Mouse (Mus musculus): ENCODE measurements at regions not wholly inside any gene's neighbourhood (a gene's known extent, or its start where the extent isn't known, plus 50 kb on each side); places are given as distances from the start of the nearest gene placed in this dataset.

DNA sequence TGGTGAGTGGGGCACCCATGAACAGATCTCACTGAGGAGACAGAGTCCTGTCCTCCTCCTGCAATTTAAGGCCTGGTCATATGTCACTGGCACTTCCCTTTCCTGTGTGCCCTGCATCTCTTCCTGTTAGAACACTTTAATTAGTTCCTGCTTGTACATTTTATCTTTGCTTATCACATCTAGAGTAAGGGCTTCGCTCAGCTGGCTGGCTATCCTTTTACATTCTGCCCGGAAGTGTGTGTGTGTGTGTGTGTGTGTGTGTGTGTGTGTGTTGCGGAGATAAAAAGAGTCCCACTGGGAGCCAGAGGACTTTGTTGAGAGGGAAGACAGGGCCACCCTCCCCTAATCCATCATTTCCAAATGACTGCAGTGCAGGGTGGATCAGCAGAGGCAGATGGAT, 238.6 kb downstream of the Gadd45g start:
- no peak for DNase-seq (ENCODE audit: low spot score in 2 of 2)

DNA sequence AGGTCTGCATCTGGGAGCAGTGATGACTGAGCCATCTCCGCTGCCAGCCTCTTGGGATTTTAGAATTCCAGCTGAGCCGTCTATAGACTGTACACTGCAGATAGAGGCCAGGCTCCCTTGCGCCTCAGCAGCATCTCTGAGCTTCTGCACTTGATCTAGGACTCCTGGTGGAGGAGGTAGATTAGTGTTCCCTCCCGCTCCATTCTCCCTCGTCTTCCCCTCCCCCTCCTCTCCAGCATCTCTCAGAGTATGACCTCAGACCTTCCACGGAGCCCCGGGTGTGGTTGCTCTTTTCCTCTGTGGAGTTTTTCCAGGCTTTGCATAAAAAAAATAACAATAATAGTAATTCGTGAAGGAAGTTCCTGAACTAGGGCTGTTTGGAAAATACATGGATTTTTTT, 241.8 kb downstream of the Gadd45g start:
- no peak for DNase-seq (ENCODE audit: low spot score in 2 of 2)

DNA sequence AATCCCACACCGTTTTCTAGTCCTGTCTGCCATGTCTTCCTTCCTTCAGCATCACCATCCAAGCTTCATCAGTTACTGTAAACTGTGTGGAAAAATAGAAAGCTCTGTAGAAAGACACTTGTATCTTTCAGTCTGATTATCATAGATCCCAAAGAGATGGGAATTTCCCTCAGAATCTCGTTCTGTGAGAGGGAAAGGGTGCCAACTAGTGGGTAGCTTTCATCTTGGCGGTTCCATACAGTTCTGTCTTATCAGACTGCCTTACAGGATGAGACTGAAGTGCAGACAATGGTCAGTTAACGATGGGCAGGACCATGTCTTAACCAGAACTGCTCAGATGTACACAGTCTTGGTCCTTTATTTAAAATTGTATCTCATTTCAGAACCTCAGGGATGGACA, 243.9 kb downstream of the Gadd45g start:
- no peak for DNase-seq (ENCODE audit: low spot score in 2 of 2)

DNA sequence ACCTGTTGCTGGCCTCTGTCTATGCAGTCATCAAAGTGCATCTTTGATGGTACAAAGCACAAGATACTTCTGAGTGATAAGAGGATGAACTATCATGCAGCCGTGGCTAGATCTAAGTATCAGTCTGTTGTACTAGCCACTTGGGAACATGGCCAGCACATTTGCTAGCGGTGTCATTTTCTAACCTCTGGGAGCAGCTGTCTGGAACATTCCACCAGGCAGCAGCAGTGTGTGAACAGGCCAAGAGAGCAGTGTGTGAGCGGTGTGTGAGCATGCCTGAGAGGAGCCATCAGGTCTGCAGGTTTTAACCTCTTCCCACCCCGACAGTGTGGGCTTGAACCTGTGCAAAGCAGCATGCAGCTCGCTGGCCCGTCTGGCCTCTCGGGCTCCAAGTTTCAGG, 248.3 kb downstream of the Gadd45g start:
- DNase-seq (ENCODE audit: low spot score in 2 of 2): no peak

DNA sequence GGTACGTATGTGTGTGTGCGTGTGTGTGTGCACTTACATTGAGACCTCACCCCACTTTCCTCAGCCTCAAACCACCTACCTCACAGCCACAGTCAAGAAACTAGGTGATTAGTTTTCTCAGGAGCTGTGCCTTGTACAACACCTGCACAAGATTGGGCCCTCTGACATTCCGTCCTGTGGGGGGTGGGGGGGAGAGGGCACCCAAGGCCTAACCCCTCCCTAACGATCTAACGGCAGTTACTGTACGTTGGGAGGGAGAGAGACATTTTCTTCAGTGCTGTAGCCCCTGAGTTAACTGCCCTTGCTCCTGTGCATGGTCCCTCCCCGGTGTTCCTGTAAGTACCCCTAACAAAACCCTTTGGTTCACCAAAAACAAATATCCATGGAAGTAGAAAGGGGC, 250.0 kb downstream of the Gadd45g start:
- DNase-seq (ENCODE audit: low spot score in 2 of 2): no peak

GRCm38 (mm10) chr13:52105989-52106642, 259.6 kb downstream of the Gadd45g start:
- DNase-seq (ENCODE audit: low spot score in 2 of 2): no peak

DNA sequence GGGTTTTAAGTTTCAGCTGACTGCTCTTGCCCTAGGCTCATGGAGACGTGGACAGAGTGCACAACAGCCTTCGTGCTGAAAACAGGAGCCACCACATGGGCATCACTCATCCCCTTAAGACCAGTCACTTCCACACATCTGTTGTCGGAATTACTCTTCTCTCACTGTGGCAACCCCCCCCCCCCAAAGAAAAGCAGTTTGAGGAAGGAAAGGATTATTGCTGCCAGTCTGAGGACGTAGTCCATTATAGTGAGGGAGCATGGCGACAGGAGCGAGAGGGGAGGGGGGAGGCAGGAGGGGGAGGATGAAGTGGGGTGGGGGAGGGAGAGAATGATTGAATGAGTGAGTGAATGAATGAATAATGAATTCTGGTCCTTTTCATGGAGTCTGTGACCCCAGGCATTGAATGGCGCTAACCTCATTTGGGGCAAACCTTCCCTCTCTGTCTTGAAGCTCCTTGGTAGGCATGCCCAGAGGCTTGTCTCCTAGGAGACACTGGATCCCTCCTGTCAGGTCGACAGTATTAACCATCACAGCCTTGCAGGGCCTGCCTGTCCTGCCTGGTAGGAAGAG, 262.0 kb downstream of the Gadd45g start:
- no peak for DNase-seq (ENCODE audit: low spot score in 2 of 2)

- DNase-seq (ENCODE audit: low spot score in 2 of 2): peak in 1 of 2 experiments; percentile 11
These were observed 262.7 kb downstream of the Gadd45g start for GRCm38 (mm10) chr13:52109039-52109759.

GRCm38 (mm10) chr13:52110750-52111149, 264.3 kb downstream of the Gadd45g start:
- no peak for DNase-seq (ENCODE audit: low spot score in 2 of 2)

GRCm38 (mm10) chr13:52113549-52113948, 267.1 kb downstream of the Gadd45g start:
- peak; percentile 28 to 30 for DNase-seq (ENCODE audit: low spot score in 2 of 2)

GRCm38 (mm10) chr13:52114431-52114830, 268.0 kb downstream of the Gadd45g start:
- DNase-seq (ENCODE audit: low spot score in 2 of 2): no peak

- no peak for DNase-seq (ENCODE audit: low spot score in 2 of 2)
These were observed 268.5 kb downstream of the Gadd45g start for GRCm38 (mm10) chr13:52114962-52115361.

GRCm38 (mm10) chr13:52116241-52116640, 269.8 kb downstream of the Gadd45g start:
- no peak for DNase-seq (ENCODE audit: low spot score in 2 of 2)

- DNase-seq (ENCODE audit: low spot score in 2 of 2): no peak
These were observed 270.3 kb downstream of the Gadd45g start for GRCm38 (mm10) chr13:52116756-52117155.

- no peak for DNase-seq (ENCODE audit: low spot score in 2 of 2)
These were observed 274.3 kb downstream of the Gadd45g start for GRCm38 (mm10) chr13:52120795-52121194.

DNA sequence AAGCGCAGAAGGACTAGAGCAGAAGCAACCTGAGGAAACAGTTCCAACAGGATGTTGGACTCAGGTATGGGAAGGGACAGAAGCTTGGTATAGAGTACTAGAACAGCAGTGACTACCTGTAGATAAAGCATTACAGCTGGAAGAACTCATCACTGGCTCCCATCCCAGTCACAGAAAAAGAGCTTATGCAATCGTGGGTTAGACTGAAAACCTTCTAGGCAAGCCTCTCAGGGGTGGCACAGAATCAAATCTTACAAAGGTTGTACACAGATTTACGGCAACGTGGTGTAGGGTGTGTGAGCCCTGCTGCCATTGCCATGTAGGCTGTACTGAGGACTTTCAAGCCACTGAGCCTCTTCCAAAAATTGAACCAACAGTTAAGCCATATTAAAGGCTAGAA, 278.6 kb downstream of the Gadd45g start:
- DNase-seq (ENCODE audit: low spot score in 2 of 2): peak in 1 of 2 experiments; percentile 16

DNA sequence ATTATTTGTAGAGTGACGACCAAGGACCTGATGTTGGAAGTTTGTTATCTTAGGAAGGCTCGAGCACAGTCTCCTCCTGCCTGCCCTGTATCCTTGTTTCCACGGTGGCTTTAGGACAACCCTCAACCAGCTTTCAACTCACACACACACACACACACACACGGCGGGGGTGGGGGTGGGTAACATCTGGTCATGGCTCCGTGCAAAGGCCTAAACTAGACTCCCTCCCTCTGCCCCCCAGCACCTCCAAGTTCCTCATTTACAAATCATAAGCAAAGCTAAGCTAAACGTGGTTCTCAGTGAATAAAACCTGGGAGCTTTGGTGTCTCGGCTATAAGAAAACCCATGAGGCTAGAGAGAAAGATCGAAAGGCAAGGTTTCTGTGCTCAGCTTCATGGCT, 281.3 kb downstream of the Gadd45g start:
- no peak for DNase-seq (ENCODE audit: low spot score in 2 of 2)

DNA sequence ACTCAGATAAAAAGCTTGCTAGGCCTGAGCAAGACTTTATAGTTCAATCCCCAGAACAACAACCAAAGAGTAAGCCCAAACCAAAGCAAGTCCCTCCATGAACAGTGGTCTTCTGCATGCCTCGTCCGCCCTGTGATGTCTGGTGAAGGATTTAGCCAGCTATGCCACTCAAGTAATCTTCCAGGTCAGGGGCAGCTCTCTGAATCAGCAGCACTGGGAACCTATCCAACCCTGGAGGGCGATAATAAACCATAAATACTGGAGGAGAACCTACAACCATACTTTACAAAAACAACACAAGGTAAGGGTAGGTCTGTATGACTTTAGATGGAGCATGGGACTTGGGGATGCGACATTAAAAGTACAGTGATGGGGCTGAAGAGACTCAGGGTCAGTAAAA, 283.0 kb downstream of the Gadd45g start:
- DNase-seq (ENCODE audit: low spot score in 2 of 2): no peak

DNA sequence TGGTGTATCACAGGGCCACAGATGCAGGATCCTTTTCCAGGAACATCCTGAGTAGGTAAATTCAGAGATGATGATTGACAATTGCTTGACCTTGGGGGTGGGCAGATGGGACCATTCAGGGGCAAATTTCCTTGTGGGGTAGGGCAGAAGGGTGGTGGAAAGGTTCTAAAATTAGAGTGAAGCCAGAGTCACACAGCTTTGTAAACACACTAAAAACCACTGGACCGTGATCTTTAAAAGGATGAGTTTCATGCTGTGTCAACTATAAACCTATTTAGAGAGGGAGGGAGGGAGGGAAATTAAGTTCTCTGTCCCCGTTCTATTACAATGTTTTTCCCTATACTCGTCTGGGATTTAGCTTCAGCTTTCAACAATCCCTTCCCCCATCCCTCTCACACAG, 286.7 kb downstream of the Gadd45g start:
- no peak for DNase-seq (ENCODE audit: low spot score in 2 of 2)

GRCm38 (mm10) chr13:52138331-52138945, 292.0 kb downstream of the Gadd45g start:
- DNase-seq (ENCODE audit: low spot score in 2 of 2): no peak

- DNase-seq (ENCODE audit: low spot score in 2 of 2): no peak
These were observed 292.8 kb downstream of the Gadd45g start for GRCm38 (mm10) chr13:52139140-52139809.

GRCm38 (mm10) chr13:52140221-52140620, 293.7 kb downstream of the Gadd45g start:
- DNase-seq (ENCODE audit: low spot score in 2 of 2): no peak
